Mouse (Mus musculus): Measurements from ENCODE around the gene Tnfaip3.

The Tnfaip3 gene

GRCm38 (mm10) chr10:18964856-18965255, 50.6 kb downstream of the Tnfaip3 start:
- in situ Hi-C loops (cut with MboI): no loop called here

- in situ Hi-C loops (cut with MboI): no loop called here
Observed at GRCm38 (mm10) chr10:18959777-18960492, 55.5 kb downstream of the Tnfaip3 start.

GRCm38 (mm10) chr10:18953706-18954071, 61.8 kb downstream of the Tnfaip3 start:
- in situ Hi-C loops (cut with MboI): no loop called here

GRCm38 (mm10) chr10:18953011-18953705, 62.3 kb downstream of the Tnfaip3 start:
- in situ Hi-C loops (cut with MboI): no loop called here

Measured in mature B cell (primary cell).